Mouse (Mus musculus): ENCODE results near the gene 1700025C18Rik. TPM values are rescaled to one million over a fixed set of nuclear protein-coding genes. Genes with fewer than 3 reads are reported as not detected.

The 1700025C18Rik gene
- total and polyA plus RNA-seq, 3 experiments, result not detected

DNA sequence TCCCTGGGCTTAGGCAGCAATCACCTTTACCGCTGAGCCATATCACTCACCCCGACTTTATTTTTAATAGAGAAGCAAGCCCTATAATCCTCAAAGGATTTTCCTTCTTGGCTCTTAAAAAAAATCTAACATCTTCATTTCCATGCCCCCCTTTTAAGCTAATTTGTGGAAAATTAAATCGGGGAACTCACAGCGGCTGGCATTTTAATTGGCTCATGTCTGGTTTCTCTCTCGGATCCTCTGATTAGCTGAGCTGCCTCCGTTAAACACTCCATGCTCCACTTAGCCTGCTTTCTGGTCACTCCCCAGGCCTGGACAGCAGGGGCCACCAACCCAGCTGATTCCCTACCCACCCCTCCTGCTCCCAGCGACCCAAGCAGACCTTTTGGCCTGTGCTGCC is 1.8 kb upstream of the 1700025C18Rik start:
- Histone ChIP-seq H3K9ac (ENCODE audit: control insufficient read depth, low read depth, low read length, poor library complexity, severe bottlenecking) (no peak overlapping the region), H3K27me3 (ENCODE audit: control insufficient read depth in 1 of 2, insufficient read depth in 2 of 2, low read length in 2 of 2) (no peaks in the 10 kb centered on the region), H3K79me2 (ENCODE audit: control insufficient read depth, insufficient read depth, low read length, poor library complexity) (no peaks in the 10 kb centered on the region), H3K4me1 (ENCODE audit: control insufficient read depth in 1 of 2, insufficient read depth in 2 of 2, low read length in 2 of 2) (no peaks in the 10 kb centered on the region), H3K9me3 (replicated peaks; ENCODE audit: insufficient read depth, low read length) (no peaks in the 10 kb centered on the region), H3K36me3 (ENCODE audit: control insufficient read depth in 1 of 2, insufficient read depth in 2 of 2, low read length in 2 of 2) (no peaks in the 10 kb centered on the region), H3K4me3 (ENCODE audit: control insufficient read depth in 1 of 2, insufficient read depth in 1 of 2, low read depth in 2 of 2, low read length in 2 of 2) (no peak overlapping the region), H3K27ac (ENCODE audit: control insufficient read depth, low read depth, low read length) (no peak overlapping the region)
- no peak for TF ChIP-seq ZNF384 (IDR thresholded peaks at IDR 0.05; ENCODE audit: low read depth, low read length)
- no peak for TF ChIP-seq BHLHE40 (IDR thresholded peaks at IDR 0.05; ENCODE audit: borderline replicate concordance, low read depth, low read length)
- TF ChIP-seq HCFC1 (IDR thresholded peaks at IDR 0.05; ENCODE audit: low read depth, low read length), result no peak
- TF ChIP-seq POLR2A (IDR thresholded peaks at IDR 0.05; ENCODE audit: control insufficient read depth in 1 of 2, insufficient read depth in 1 of 2, low read depth in 1 of 2, low read length in 2 of 2, poor library complexity in 1 of 2), result no peak
- TF ChIP-seq CTCF (IDR thresholded peaks at IDR 0.05 in 2 of 3, conservative IDR thresholded peaks at IDR 0.05 in 1 of 3; ENCODE audit: control insufficient read depth in 1 of 3, insufficient read depth in 1 of 3, low read depth in 2 of 3, low read length in 3 of 3, poor library complexity in 1 of 3, severe bottlenecking in 1 of 3), result no peak
- no peak for DNase-seq (ENCODE audit: low read depth, low spot score)

DNA sequence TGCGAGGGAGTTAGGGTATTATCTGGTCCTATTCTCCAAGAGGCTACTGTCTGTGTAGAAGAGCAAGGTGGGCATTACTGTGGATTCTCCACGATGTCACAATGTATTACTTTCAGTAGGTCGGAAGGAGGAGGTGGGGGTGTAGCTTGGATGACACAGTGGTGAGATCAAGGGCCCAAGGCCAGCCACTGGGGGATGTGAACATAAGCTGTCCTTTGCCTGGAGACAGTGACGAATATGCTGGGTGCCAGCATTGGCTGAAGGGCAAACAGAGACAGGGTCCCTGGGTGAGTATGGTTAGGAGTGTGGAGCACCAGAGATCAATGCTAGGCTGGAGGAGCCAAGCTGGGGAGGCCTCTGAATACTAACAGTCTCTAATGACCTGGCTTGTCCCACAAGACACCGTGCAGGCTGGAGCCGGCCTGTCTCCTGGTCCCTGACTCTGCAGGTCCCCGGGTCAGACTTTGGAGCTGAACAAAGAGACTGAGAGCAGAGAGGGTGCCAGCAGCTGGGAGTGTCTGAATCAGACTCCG is 949 bp upstream of the 1700025C18Rik start:
- no peaks in the 10 kb centered on the region for H3K9me3 ChIP-seq (replicated peaks; ENCODE audit: insufficient read depth, low read length)
- no peak overlapping the region for H3K9ac ChIP-seq (ENCODE audit: control insufficient read depth, low read depth, low read length, poor library complexity, severe bottlenecking)
- H3K27ac ChIP-seq (ENCODE audit: control insufficient read depth, low read depth, low read length), result no peak overlapping the region
- DNase-seq (ENCODE audit: low read depth, low spot score), result no peak
- TF ChIP-seq EP300 (IDR thresholded peaks at IDR 0.05; ENCODE audit: low read depth in 1 of 2, low read length in 2 of 2) (no peak), POLR2AphosphoS2 (IDR thresholded peaks at IDR 0.05; ENCODE audit: low read length) (no peak), TAL1 (IDR thresholded peaks at IDR 0.05; ENCODE audit: low read length) (no peak), UBTF (IDR thresholded peaks at IDR 0.05; ENCODE audit: borderline replicate concordance, insufficient read depth, low read depth, low read length) (no peak), RCOR1 (IDR thresholded peaks at IDR 0.05; ENCODE audit: low read depth, low read length) (no peak), ETS1 (IDR thresholded peaks at IDR 0.05; ENCODE audit: low read depth, low read length) (no peak), NRF1 (IDR thresholded peaks at IDR 0.05; ENCODE audit: insufficient read depth, low read depth, low read length, poor library complexity, severe bottlenecking) (no peak), TBP (IDR thresholded peaks at IDR 0.05; ENCODE audit: low read depth, low read length) (no peak), MEF2A (IDR thresholded peaks at IDR 0.05; ENCODE audit: extremely low read depth, insufficient replicate concordance, low read depth, low read length, poor library complexity, severe bottlenecking) (no peak), ELF1 (IDR thresholded peaks at IDR 0.05; ENCODE audit: low read depth, low read length) (no peak), JUND (IDR thresholded peaks at IDR 0.05; ENCODE audit: low read depth, low read length) (no peak), MAZ (IDR thresholded peaks at IDR 0.05; ENCODE audit: low read depth, low read length) (no peak), MYB (IDR thresholded peaks at IDR 0.05; ENCODE audit: low read depth, low read length) (no peak), MYC (IDR thresholded peaks at IDR 0.05; ENCODE audit: low read depth, low read length) (no peak), E2F4 (IDR thresholded peaks at IDR 0.05; ENCODE audit: borderline replicate concordance, low read depth, low read length) (no peak), GATA1 (IDR thresholded peaks at IDR 0.05; ENCODE audit: low read depth, low read length) (no peak)
- no peaks in the 10 kb centered on the region for H3K36me3 ChIP-seq (ENCODE audit: control insufficient read depth in 1 of 2, insufficient read depth in 2 of 2, low read length in 2 of 2)
- H3K79me2 ChIP-seq (ENCODE audit: control insufficient read depth, insufficient read depth, low read length, poor library complexity), result no peaks in the 10 kb centered on the region
- H3K4me3 ChIP-seq (ENCODE audit: control insufficient read depth in 1 of 2, insufficient read depth in 1 of 2, low read depth in 2 of 2, low read length in 2 of 2), result no peak overlapping the region
- no peaks in the 10 kb centered on the region for H3K4me1 ChIP-seq (ENCODE audit: control insufficient read depth in 1 of 2, insufficient read depth in 2 of 2, low read length in 2 of 2)
- H3K27me3 ChIP-seq (ENCODE audit: control insufficient read depth in 1 of 2, insufficient read depth in 2 of 2, low read length in 2 of 2), result no peaks in the 10 kb centered on the region

Measured in MEL (cell line).